Comparison of ENCODE assay signal across 17 mouse cellular contexts in the genomic region with DNA sequence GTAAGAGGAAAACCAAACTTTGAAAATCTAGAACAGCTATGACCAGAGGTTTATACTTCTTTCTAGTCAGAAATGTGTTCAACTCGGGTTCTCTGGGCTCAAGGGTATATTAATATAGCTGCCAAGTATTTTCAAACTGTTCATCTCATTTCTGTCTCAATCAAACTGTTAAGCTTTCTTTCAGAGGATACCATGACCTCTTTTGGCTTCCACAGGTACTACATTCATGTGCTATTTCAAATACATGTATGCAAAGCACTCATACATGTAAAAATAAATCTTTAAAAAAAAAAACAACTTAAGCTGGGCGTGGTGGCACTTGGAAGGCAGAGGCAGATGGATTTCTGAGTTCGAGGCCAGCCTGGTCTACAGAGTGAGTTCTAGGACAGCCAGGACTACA. TPM values are rescaled to one million over a fixed set of nuclear protein-coding genes. Genes with fewer than 3 reads are reported as not detected.
DNase-seq lines count a peak whose midpoint lies in the region; ATAC-seq and TF ChIP-seq lines count a peak whose summit lies in the region.
"Had no signal": no experiment of that assay in that cellular context is flagged by ENCODE, and none has a peak within 500 bp of the region (broad histone marks: within the 10 kb centered on the region; RNA-seq: fewer than 3 reads in every experiment).

No protein-coding gene starts in this region.

- peak; percentile 36; the same call in 1 of the 2 replicates for TF ChIP-seq CTCF in forebrain, postnatal 0 days (IDR thresholded peaks at IDR 0.05; ENCODE audit: low read depth)
- peak; percentile 53 for TF ChIP-seq CTCF in layer of hippocampus, adult 2 months (conservative IDR thresholded peaks at IDR 0.05)

- no peaks in the 10 kb centered on the region for H3K27me3 ChIP-seq in forebrain, postnatal 0 days (ENCODE audit: insufficient read depth, low read length)
- H3K27me3 ChIP-seq in forebrain, embryonic 16.5 days (replicated peaks; ENCODE audit: control insufficient read depth, insufficient read depth, low read length), result no peaks in the 10 kb centered on the region; the same call in 1 of the 2 replicates

- peak; percentile 3 for DNase-seq in forebrain, postnatal 0 days
- no peak for DNase-seq in layer of hippocampus, adult 2 months (ENCODE audit: low spot score in 2 of 2)
- DNase-seq in layer of hippocampus, postnatal 25 days (ENCODE audit: extremely low spot score in 1 of 2, low spot score in 1 of 2), result no peak
- DNase-seq in 3T3-L1 (ENCODE audit: low read depth, low spot score), result peak; percentile 46
- peak; percentile 47 for DNase-seq in adipocyte (ENCODE audit: low spot score)
- DNase-seq in retina, postnatal 1 day, result no peak
- DNase-seq in adrenal gland, adult 8-10 months, result no peak
- DNase-seq: cerebellum, adult 2 months; gastrocnemius, postnatal 10 days; lung, postnatal 36 days; thymus, adult 18-20 months; thymus, postnatal 4 days had no signal

- H3K36me3 ChIP-seq in forebrain, postnatal 0 days (ENCODE audit: insufficient read depth), result no peaks in the 10 kb centered on the region
- no peaks in the 10 kb centered on the region for H3K36me3 ChIP-seq in forebrain, embryonic 16.5 days (ENCODE audit: control insufficient read depth, insufficient read depth)
- H3K36me3 ChIP-seq: forebrain, embryonic 10.5 days; hindbrain, embryonic 10.5 days; kidney, embryonic 15.5 days had no signal

- H3K4me1 ChIP-seq in forebrain, postnatal 0 days (ENCODE audit: insufficient read depth), result peaks cover 2% of the 10 kb centered on the region; the same call in 1 of the 2 replicates
- peaks cover 9% of the 10 kb centered on the region for H3K4me1 ChIP-seq in forebrain, embryonic 16.5 days (replicated peaks; ENCODE audit: control insufficient read depth, insufficient read depth, low read length)

- no peak overlapping the region for H3K27ac ChIP-seq in forebrain, postnatal 0 days (ENCODE audit: low read depth, low read length)
- H3K27ac ChIP-seq in forebrain, embryonic 16.5 days (ENCODE audit: low read length), result no peak overlapping the region
- no peak overlapping the region for H3K27ac ChIP-seq in layer of hippocampus, adult 2 months
- H3K27ac ChIP-seq: forebrain, embryonic 10.5 days; hindbrain, embryonic 10.5 days; kidney, embryonic 15.5 days; liver, embryonic 15.5 days had no signal

- no peaks in the 10 kb centered on the region for H3K9me3 ChIP-seq in forebrain, postnatal 0 days (ENCODE audit: low read length)
- H3K9me3 ChIP-seq in forebrain, embryonic 16.5 days (ENCODE audit: control insufficient read depth, low read length), result no peaks in the 10 kb centered on the region
- H3K9me3 ChIP-seq: forebrain, embryonic 10.5 days; hindbrain, embryonic 10.5 days; kidney, embryonic 15.5 days; liver, embryonic 15.5 days had no signal

- no peak overlapping the region for H3K4me3 ChIP-seq in forebrain, postnatal 0 days (ENCODE audit: low read depth, low read length)
- H3K4me3 ChIP-seq in forebrain, embryonic 16.5 days (replicated peaks; ENCODE audit: low read length), result no peak overlapping the region
- no peak overlapping the region for H3K4me3 ChIP-seq in layer of hippocampus, adult 2 months
- H3K4me3 ChIP-seq: forebrain, embryonic 10.5 days; hindbrain, embryonic 10.5 days; kidney, embryonic 15.5 days; liver, embryonic 15.5 days had no signal

- ATAC-seq in forebrain, postnatal 0 days, result no peak
- ATAC-seq in forebrain, embryonic 16.5 days, result no peak

- no peak overlapping the region for H3K9ac ChIP-seq in forebrain, postnatal 0 days
- H3K9ac ChIP-seq in forebrain, embryonic 16.5 days (replicated peaks; ENCODE audit: low read depth, low read length), result no peak overlapping the region
- H3K9ac ChIP-seq: kidney, embryonic 15.5 days; liver, embryonic 15.5 days had no signal

- 77% methylated on average over 3 of the region's 3 CpGs for WGBS in forebrain, postnatal 0 days
- 84% methylated on average over 3 of the region's 3 CpGs for WGBS in forebrain, embryonic 16.5 days

- H3K4me2 ChIP-seq in forebrain, postnatal 0 days (ENCODE audit: low read depth), result no peak overlapping the region
- no peak overlapping the region for H3K4me2 ChIP-seq in forebrain, embryonic 16.5 days (ENCODE audit: low read length)
- H3K4me2 ChIP-seq: kidney, embryonic 15.5 days; liver, embryonic 15.5 days had no signal

RNA-seq across cellular contexts. Expression of a gene that starts 2.5 kb away (rescaled TPM):
- 3.3 and 5.1 TPM in 2 replicates for total RNA-seq in forebrain, postnatal 0 days (2014; rRNA removed)
- 2.4 and 4.8 TPM in 2 replicates for polyA plus RNA-seq in forebrain, postnatal 0 days (2015; fragmentation: Nextera tagmentation; extraction: Ambion mirVana)
- 1.3 and 2.1 TPM in 2 replicates for polyA plus RNA-seq in forebrain, embryonic 16.5 days (2015; fragmentation: Nextera tagmentation; extraction: Ambion mirVana)
- 1 to 10 TPM; 1.8 TPM for total RNA-seq in layer of hippocampus, adult 2 months (2021)
- 1 to 10 TPM; 1.4 to 1.8 TPM for total RNA-seq in layer of hippocampus, postnatal 25 days (2021)
- 10 to 100 TPM in 1 of 4 experiments, 1 to 10 TPM in 3; 4.4 to 12.5 (median 6.6) TPM for total RNA-seq in adrenal gland, adult 8-10 months (2022)

RNA-seq across cellular contexts. Expression of a gene that starts 50.2 kb away (rescaled TPM):
- 3.7 and 4.7 TPM in 2 replicates for total RNA-seq in forebrain, postnatal 0 days (2014; rRNA removed)
- 3.3 and 4.0 TPM in 2 replicates for polyA plus RNA-seq in forebrain, postnatal 0 days (2015; fragmentation: Nextera tagmentation; extraction: Ambion mirVana)
- polyA plus RNA-seq in forebrain, embryonic 16.5 days (2015; fragmentation: Nextera tagmentation; extraction: Ambion mirVana), result 0.87 and 2.2 TPM in 2 replicates
- total RNA-seq in layer of hippocampus, adult 2 months (2021), result 1 to 10 TPM; 5.9 to 6.9 TPM
- total RNA-seq in layer of hippocampus, postnatal 25 days (2021), result 1 to 10 TPM; 4.8 to 7.2 TPM
- total RNA-seq in adrenal gland, adult 8-10 months (2022), result 1 to 10 TPM; 6.1 to 8.6 (median 7.7) TPM

Comparison
In these comparisons a context has a peak if more than half of its experiments do, and no peak if none do; other contexts are left out.
1. DNase-seq: peak in forebrain, postnatal 0 days (single experiment), 3T3-L1 (single experiment) and adipocyte (single experiment); none in layer of hippocampus, adult 2 months (0 of 2), layer of hippocampus, postnatal 25 days (0 of 2), retina, postnatal 1 day (single experiment) and adrenal gland, adult 8-10 months (single experiment).